Comparison of ENCODE assay signal across 30 mouse cellular contexts in the genomic region with DNA sequence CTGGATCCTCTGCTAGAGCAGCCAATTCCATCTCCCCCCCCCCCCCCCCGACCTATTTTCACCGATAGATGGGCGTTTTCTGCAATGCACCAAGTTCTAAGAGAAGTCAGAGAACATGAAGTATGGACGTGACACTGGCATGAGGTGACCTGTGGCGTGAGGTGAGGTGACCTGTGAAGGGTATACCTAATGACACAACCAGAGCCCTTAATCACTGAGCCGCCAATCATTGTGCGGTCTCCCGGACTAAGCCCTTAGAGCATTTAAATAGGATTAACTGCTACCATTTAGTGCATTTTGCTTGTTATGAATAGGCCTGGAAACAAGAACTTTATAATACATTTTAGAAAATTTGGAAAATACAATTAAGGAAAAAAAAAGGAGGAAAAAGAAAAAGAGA. TPM values are rescaled to one million over a fixed set of nuclear protein-coding genes. Genes with fewer than 3 reads are reported as not detected.
A peak's percentile ranks its signal among the peaks of the same experiment; 100 is the strongest.
DNase-seq lines count a peak whose midpoint lies in the region; ATAC-seq and TF ChIP-seq lines count a peak whose summit lies in the region.
"Had no signal": no experiment of that assay in that cellular context is flagged by ENCODE, and none has a peak within 500 bp of the region (broad histone marks: within the 10 kb centered on the region; RNA-seq: fewer than 3 reads in every experiment).

No protein-coding gene starts in this region.

- TF ChIP-seq CTCF in E14TG2a.4 (conservative IDR thresholded peaks at IDR 0.05; ENCODE audit: low read length) (no peak), ES-Bruce4 (IDR thresholded peaks at IDR 0.05; ENCODE audit: low read depth, low read length) (no peak)

- no peak overlapping the region for H3K4me3 ChIP-seq in intestine, embryonic 16.5 days (ENCODE audit: low read length)
- no peak overlapping the region for H3K4me3 ChIP-seq in intestine, embryonic 15.5 days (replicated peaks)
- H3K4me3 ChIP-seq in E14TG2a.4 (replicated peaks; ENCODE audit: low read length), result peak overlapping the region; percentile 45
- H3K4me3 ChIP-seq in ES-Bruce4 (ENCODE audit: low read depth, low read length), result no peak overlapping the region
- H3K4me3 ChIP-seq in forebrain, embryonic 12.5 days (replicated peaks), result no peak overlapping the region
- H3K4me3 ChIP-seq: heart, embryonic 10.5 days; heart, embryonic 15.5 days; hindbrain, embryonic 12.5 days; limb, embryonic 10.5 days; limb, embryonic 15.5 days; neural tube, embryonic 15.5 days; stomach, embryonic 15.5 days had no signal

- peak overlapping the region; percentile 8; the same call in 1 of the 2 replicates for H3K27ac ChIP-seq in intestine, embryonic 16.5 days (ENCODE audit: low read length)
- no peak overlapping the region for H3K27ac ChIP-seq in intestine, embryonic 15.5 days
- peak overlapping the region; percentile 98 for H3K27ac ChIP-seq in ES-Bruce4 (ENCODE audit: insufficient read depth, low read length)
- no peak overlapping the region for H3K27ac ChIP-seq in forebrain, embryonic 12.5 days
- H3K27ac ChIP-seq: heart, embryonic 10.5 days; heart, embryonic 15.5 days; hindbrain, embryonic 12.5 days; hindbrain, postnatal 0 days; limb, embryonic 10.5 days; limb, embryonic 15.5 days; liver, embryonic 14.5 days; neural tube, embryonic 15.5 days had no signal

- peak; percentile 45 for DNase-seq in retina, embryonic 14.5 days (ENCODE audit: low spot score)
- DNase-seq in ovary, adult 18-20 months (ENCODE audit: low spot score), result no peak
- DNase-seq: adrenal gland, postnatal 10 days; B cell, adult 2 months; cerebellum, adult 11 months; cerebellum, adult 9-10 months; cerebellum, postnatal 36 days; heart, postnatal 36 days; kidney, adult 9 months; kidney, postnatal 14 days; layer of hippocampus, adult 9-11 months; lung, embryonic 14.5 days; lung, postnatal 14 days; right cerebral cortex, postnatal 14 days; thymus, postnatal 14 days had no signal

- H3K9ac ChIP-seq in intestine, embryonic 16.5 days (ENCODE audit: low read depth, low read length), result no peak overlapping the region
- H3K9ac ChIP-seq in intestine, embryonic 15.5 days, result no peak overlapping the region
- peak overlapping the region; percentile 36 for H3K9ac ChIP-seq in ES-Bruce4 (ENCODE audit: low read depth, poor library complexity, severe bottlenecking)
- no peak overlapping the region for H3K9ac ChIP-seq in forebrain, embryonic 12.5 days
- H3K9ac ChIP-seq: heart, embryonic 15.5 days; hindbrain, embryonic 12.5 days; limb, embryonic 15.5 days; liver, embryonic 14.5 days; lung, embryonic 14.5 days; neural tube, embryonic 15.5 days; stomach, embryonic 15.5 days had no signal

- peaks cover 5% of the 10 kb centered on the region; the same call in 1 of the 2 replicates for H3K9me3 ChIP-seq in intestine, embryonic 16.5 days (ENCODE audit: control insufficient read depth, low read length)
- no peaks in the 10 kb centered on the region for H3K9me3 ChIP-seq in intestine, embryonic 15.5 days
- H3K9me3 ChIP-seq in E14TG2a.4 (ENCODE audit: low read length) (no peaks in the 10 kb centered on the region), ES-Bruce4 (replicated peaks; ENCODE audit: control insufficient read depth, insufficient read depth, low read length, poor library complexity, severe bottlenecking) (no peaks in the 10 kb centered on the region)
- 0 out of 2 replicates have a peak, but pooled peaks cover under 1% of the 10 kb centered on the region for H3K9me3 ChIP-seq in forebrain, embryonic 12.5 days
- H3K9me3 ChIP-seq: heart, embryonic 10.5 days; heart, embryonic 15.5 days; hindbrain, embryonic 12.5 days; limb, embryonic 10.5 days; limb, embryonic 15.5 days; neural tube, embryonic 15.5 days; stomach, embryonic 15.5 days had no signal

- no peak for ATAC-seq in intestine, embryonic 16.5 days
- no peak for ATAC-seq in intestine, embryonic 15.5 days
- ATAC-seq in forebrain, embryonic 12.5 days (ENCODE audit: low FRiP score), result no peak
- ATAC-seq: hindbrain, postnatal 0 days; Patski had no signal

- peaks cover 8% of the 10 kb centered on the region for H3K36me3 ChIP-seq in intestine, embryonic 16.5 days (ENCODE audit: control insufficient read depth, insufficient read depth, low read length)
- peaks cover 3% of the 10 kb centered on the region; the same call in 1 of the 2 replicates for H3K36me3 ChIP-seq in intestine, embryonic 15.5 days
- H3K36me3 ChIP-seq in E14TG2a.4 (ENCODE audit: insufficient read depth, low read length) (peaks cover 50% of the 10 kb centered on the region), ES-Bruce4 (ENCODE audit: control insufficient read depth, insufficient read depth, low read length, poor library complexity, severe bottlenecking) (peaks cover 16% of the 10 kb centered on the region)
- peaks cover 15% of the 10 kb centered on the region for H3K36me3 ChIP-seq in forebrain, embryonic 12.5 days (replicated peaks)
- H3K36me3 ChIP-seq: limb, embryonic 15.5 days; stomach, embryonic 15.5 days had no signal

- H3K27me3 ChIP-seq in intestine, embryonic 16.5 days (replicated peaks; ENCODE audit: control insufficient read depth, insufficient read depth, low read length), result no peaks in the 10 kb centered on the region
- no peaks in the 10 kb centered on the region for H3K27me3 ChIP-seq in intestine, embryonic 15.5 days (replicated peaks)
- no peaks in the 10 kb centered on the region for H3K27me3 ChIP-seq in E14TG2a.4 (ENCODE audit: insufficient read depth, low read length)
- no peaks in the 10 kb centered on the region for H3K27me3 ChIP-seq in ES-Bruce4 (ENCODE audit: control insufficient read depth, insufficient read depth, low read length, poor library complexity, severe bottlenecking)
- H3K27me3 ChIP-seq in forebrain, embryonic 12.5 days, result no peaks in the 10 kb centered on the region
- H3K27me3 ChIP-seq: heart, embryonic 15.5 days; hindbrain, embryonic 12.5 days; limb, embryonic 15.5 days; neural tube, embryonic 15.5 days; Patski; stomach, embryonic 15.5 days had no signal

- H3K4me1 ChIP-seq in intestine, embryonic 16.5 days (ENCODE audit: control insufficient read depth, insufficient read depth, low read length), result peaks cover 54% of the 10 kb centered on the region
- H3K4me1 ChIP-seq in intestine, embryonic 15.5 days (replicated peaks), result peaks cover 33% of the 10 kb centered on the region
- peaks cover 92% of the 10 kb centered on the region for H3K4me1 ChIP-seq in E14TG2a.4 (replicated peaks; ENCODE audit: low read depth, low read length)
- H3K4me1 ChIP-seq in ES-Bruce4 (ENCODE audit: control insufficient read depth, insufficient read depth, low read length), result peaks cover 4% of the 10 kb centered on the region
- H3K4me1 ChIP-seq in forebrain, embryonic 12.5 days, result peaks cover 34% of the 10 kb centered on the region

- TF ChIP-seq EP300 in ES-Bruce4 (IDR thresholded peaks at IDR 0.05; ENCODE audit: insufficient read depth, low read depth, low read length), result peak; percentile 61; the same call in 1 of the 2 replicates

- no peak overlapping the region for H3K4me2 ChIP-seq in intestine, embryonic 16.5 days (ENCODE audit: low read depth, low read length)
- H3K4me2 ChIP-seq in intestine, embryonic 15.5 days (replicated peaks), result no peak overlapping the region
- no peak overlapping the region for H3K4me2 ChIP-seq in forebrain, embryonic 12.5 days
- H3K4me2 ChIP-seq: heart, embryonic 15.5 days; hindbrain, embryonic 12.5 days; limb, embryonic 15.5 days; lung, embryonic 14.5 days; neural tube, embryonic 15.5 days had no signal

- TF ChIP-seq POLR2A in ES-Bruce4 (IDR thresholded peaks at IDR 0.05; ENCODE audit: insufficient read depth, low read length), result no peak

- 65% methylated on average over 8 of the region's 8 CpGs for WGBS in intestine, embryonic 16.5 days
- WGBS in intestine, embryonic 15.5 days, result 75% methylated on average over 8 of the region's 8 CpGs
- WGBS in forebrain, embryonic 12.5 days, result 12% methylated on average over 8 of the region's 8 CpGs

RNA-seq across cellular contexts. Expression of a gene that starts 16.6 kb away (rescaled TPM):
- polyA plus RNA-seq in intestine, embryonic 16.5 days (2015; fragmentation: Nextera tagmentation; extraction: Ambion mirVana), result 51.4 and 51.7 TPM in 2 replicates
- 46.4 and 47.8 TPM in 2 replicates for polyA plus RNA-seq in intestine, embryonic 15.5 days (2015; fragmentation: Nextera tagmentation; extraction: Ambion mirVana)
- 124 TPM in 2 replicates for polyA plus RNA-seq in ES-Bruce4 (2011; ENCODE audit: insufficient read depth, insufficient read length, low read depth, missing spikeins)
- polyA plus RNA-seq in forebrain, embryonic 12.5 days (2016; fragmentation: Nextera tagmentation; extraction: Ambion mirVana), result 34.6 and 37.4 TPM in 2 replicates

Comparison
In these comparisons a context has a peak if more than half of its experiments do, and no peak if none do; other contexts are left out.
1. H3K27ac ChIP-seq: peak in intestine, embryonic 16.5 days (single experiment) and ES-Bruce4 (single experiment); none in intestine, embryonic 15.5 days (single experiment) and forebrain, embryonic 12.5 days (single experiment).